Mouse (Mus musculus): ENCODE data around the gene Map3k5. TPM values are rescaled to one million over a fixed set of nuclear protein-coding genes. Genes with fewer than 3 reads are reported as not detected.
A peak's percentile ranks its signal among the peaks of the same experiment; 100 is the strongest.

Gene Map3k5
- polyA plus RNA-seq (2015; fragmentation: Nextera tagmentation; extraction: Ambion mirVana) = 1.9 and 2.1 TPM in 2 replicates

DNA sequence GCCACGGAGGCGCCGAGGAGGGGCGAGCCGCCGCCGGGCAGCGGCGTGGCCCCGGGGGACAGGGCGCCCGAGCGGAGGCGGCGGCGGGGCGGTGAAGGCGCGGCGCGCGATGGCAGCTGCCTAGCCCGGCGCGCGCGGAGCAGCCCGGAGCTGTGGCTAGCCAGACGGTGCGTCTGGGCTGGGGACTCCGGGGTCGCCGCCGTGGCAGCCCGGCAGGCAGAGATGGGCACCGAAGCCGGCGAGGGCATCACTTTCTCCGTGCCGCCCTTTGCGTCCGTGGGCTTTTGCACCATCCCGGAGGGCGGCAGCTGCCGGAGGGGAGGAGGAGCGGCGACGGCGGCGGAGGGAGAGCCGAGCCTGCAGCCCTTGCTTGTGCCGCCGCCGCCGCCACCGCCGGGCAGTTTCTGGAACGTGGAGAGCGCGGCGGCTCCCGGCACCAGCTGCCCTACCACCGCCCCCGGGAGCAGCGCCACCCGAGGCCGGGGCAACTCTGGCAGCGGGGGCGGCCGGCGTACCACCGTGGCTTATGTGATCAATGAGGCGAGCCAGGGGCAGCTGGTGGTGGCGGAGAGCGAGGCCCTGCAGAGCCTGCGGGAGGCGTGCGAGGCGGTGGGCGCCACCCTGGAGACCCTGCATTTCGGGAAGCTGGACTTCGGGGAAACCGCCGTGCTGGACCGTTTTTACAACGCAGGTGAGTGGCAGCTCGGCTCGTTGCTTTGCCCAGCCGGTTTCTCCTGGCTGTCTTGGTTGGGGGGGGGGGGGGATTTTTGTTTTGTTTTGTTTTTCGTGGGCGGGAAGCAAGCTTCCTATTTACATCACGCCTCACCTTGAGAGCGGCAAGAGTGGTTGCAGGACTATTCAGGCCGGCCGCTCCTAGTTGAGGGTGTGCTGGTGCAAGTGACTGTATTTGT lies at the start of gene Map3k5:
TSS of gene Map3k5 (plus strand) at position 89 of the 911 bp plus-strand sequence.
- Histone ChIP-seq H3K27me3 (peaks cover 7% of the 10 kb centered on the region; the same call in 1 of the 2 replicates), H3K36me3 (no peaks in the 10 kb centered on the region), H3K9ac (peak within 1 kb of the TSS; percentile 70), H3K27ac (peak within 1 kb of the TSS; percentile 89), H3K4me3 (peak within 1 kb of the TSS; percentile 84), H3K4me1 (peaks cover 17% of the 10 kb centered on the region), H3K9me3 (no peaks in the 10 kb centered on the region), H3K4me2 (peak within 1 kb of the TSS; percentile 99)
- peak; percentile 74 for ATAC-seq (ENCODE audit: borderline replicate concordance, extremely low read depth, low FRiP score, low TSS enrichment)
- WGBS = under 1% methylated on average over 71 of the region's 95 CpGs

- ATAC-seq (ENCODE audit: borderline replicate concordance, extremely low read depth, low FRiP score, low TSS enrichment) = no peak
- no peak overlapping the region for H3K4me2 ChIP-seq
- 74% methylated on average over 3 of the region's 3 CpGs for WGBS
- no peaks in the 10 kb centered on the region for H3K27me3 ChIP-seq
- no peak overlapping the region for H3K9ac ChIP-seq
- no peak overlapping the region for H3K4me3 ChIP-seq
- peaks cover 5% of the 10 kb centered on the region; the same call in 1 of the 2 replicates for H3K36me3 ChIP-seq
- no peak overlapping the region for H3K27ac ChIP-seq
- no peaks in the 10 kb centered on the region for H3K9me3 ChIP-seq
- no peaks in the 10 kb centered on the region for H3K4me1 ChIP-seq
These were observed 48.0 kb upstream of the Map3k5 start for GRCm38 (mm10) chr10:19886249-19886648.

- Histone ChIP-seq H3K36me3 (peaks cover 10% of the 10 kb centered on the region; the same call in 1 of the 2 replicates), H3K27me3 (no peaks in the 10 kb centered on the region), H3K4me2 (no peak overlapping the region), H3K9ac (no peak overlapping the region), H3K4me1 (no peaks in the 10 kb centered on the region), H3K4me3 (no peak overlapping the region), H3K27ac (no peak overlapping the region), H3K9me3 (no peaks in the 10 kb centered on the region)
- 80% methylated on average over 3 of the region's 3 CpGs for WGBS
- ATAC-seq (ENCODE audit: borderline replicate concordance, extremely low read depth, low FRiP score, low TSS enrichment) = no peak
These were observed 44.4 kb upstream of the Map3k5 start for GRCm38 (mm10) chr10:19889908-19890307.

DNA sequence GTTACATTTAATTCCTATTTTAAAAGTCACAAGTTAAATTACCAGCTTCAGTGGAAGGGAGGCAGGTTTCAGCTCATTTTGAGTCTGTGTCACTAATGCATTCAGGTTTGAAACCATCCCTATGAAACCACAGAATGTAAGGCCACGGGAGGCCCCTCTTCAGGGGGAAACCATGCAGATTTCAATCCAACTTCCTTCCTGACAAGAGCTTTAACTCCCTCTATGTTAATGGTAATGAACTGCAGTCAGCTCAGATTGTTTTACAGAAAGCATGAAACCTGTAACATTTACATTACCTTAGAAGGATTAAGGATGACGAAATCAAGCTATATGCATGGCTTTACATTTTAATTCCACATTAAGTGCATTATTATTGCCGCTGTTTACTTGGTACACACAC lies 42.6 kb upstream of the Map3k5 start:
- peaks cover 10% of the 10 kb centered on the region; the same call in 1 of the 2 replicates for H3K36me3 ChIP-seq
- H3K27ac ChIP-seq = no peak overlapping the region
- H3K4me3 ChIP-seq = no peak overlapping the region
- no peak overlapping the region for H3K4me2 ChIP-seq
- no peak overlapping the region for H3K9ac ChIP-seq
- ATAC-seq (ENCODE audit: borderline replicate concordance, extremely low read depth, low FRiP score, low TSS enrichment) = no peak
- H3K9me3 ChIP-seq = no peaks in the 10 kb centered on the region
- 71% methylated on average over 3 of the region's 3 CpGs for WGBS
- H3K4me1 ChIP-seq = no peaks in the 10 kb centered on the region
- H3K27me3 ChIP-seq = no peaks in the 10 kb centered on the region

DNA sequence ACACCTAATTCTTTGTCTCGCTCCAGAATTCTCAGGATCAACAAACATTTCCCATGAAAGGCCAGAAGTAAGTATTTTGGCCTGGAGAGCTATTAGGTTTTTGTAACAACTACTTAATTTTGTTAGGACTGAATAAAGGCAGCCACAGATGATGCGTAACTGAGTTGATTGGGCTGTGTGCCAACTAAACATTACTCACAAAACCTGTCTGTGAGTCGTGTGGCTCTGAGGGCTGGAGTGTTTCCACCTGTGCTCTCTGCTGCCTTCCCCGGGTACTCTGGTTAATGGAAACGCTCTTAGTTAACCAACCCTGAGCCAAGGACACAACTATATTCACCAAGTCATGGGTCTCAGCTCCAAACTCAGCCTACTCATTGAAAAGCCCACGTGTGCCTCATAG lies 41.1 kb upstream of the Map3k5 start:
- 45% methylated on average over 6 of the region's 6 CpGs for WGBS
- Histone ChIP-seq H3K4me1 (no peaks in the 10 kb centered on the region), H3K27ac (no peak overlapping the region), H3K27me3 (no peaks in the 10 kb centered on the region), H3K4me2 (no peak overlapping the region), H3K9me3 (no peaks in the 10 kb centered on the region), H3K9ac (no peak overlapping the region), H3K36me3 (peaks cover 10% of the 10 kb centered on the region; the same call in 1 of the 2 replicates), H3K4me3 (no peak overlapping the region)
- ATAC-seq (ENCODE audit: borderline replicate concordance, extremely low read depth, low FRiP score, low TSS enrichment) = no peak

DNA sequence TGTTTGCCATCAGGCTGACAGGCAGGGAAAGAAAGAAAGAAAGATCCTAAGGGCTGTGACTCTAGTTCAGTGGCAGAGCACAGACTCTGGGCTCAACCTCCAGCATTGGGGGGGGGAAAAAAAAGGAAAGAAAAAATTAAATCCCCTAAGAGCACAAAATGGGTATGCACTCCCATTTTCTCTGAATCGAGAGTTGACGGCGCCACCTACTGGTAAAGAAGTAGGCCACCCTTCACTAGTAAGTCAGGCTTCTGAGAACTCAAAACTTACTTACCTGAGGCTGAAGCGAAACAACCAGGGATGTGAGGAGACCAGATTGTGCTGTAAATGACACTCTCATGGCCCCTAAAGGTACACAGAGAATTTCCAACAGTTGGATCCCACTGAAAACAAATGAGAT lies 40.3 kb upstream of the Map3k5 start:
- Histone ChIP-seq H3K4me3 (no peak overlapping the region), H3K27me3 (no peaks in the 10 kb centered on the region), H3K9ac (no peak overlapping the region), H3K4me1 (no peaks in the 10 kb centered on the region), H3K36me3 (peaks cover 6% of the 10 kb centered on the region; the same call in 1 of the 2 replicates), H3K27ac (no peak overlapping the region), H3K4me2 (no peak overlapping the region), H3K9me3 (no peaks in the 10 kb centered on the region)
- ATAC-seq (ENCODE audit: borderline replicate concordance, extremely low read depth, low FRiP score, low TSS enrichment) = no peak
- 17% methylated on average over 4 of the region's 4 CpGs for WGBS

DNA sequence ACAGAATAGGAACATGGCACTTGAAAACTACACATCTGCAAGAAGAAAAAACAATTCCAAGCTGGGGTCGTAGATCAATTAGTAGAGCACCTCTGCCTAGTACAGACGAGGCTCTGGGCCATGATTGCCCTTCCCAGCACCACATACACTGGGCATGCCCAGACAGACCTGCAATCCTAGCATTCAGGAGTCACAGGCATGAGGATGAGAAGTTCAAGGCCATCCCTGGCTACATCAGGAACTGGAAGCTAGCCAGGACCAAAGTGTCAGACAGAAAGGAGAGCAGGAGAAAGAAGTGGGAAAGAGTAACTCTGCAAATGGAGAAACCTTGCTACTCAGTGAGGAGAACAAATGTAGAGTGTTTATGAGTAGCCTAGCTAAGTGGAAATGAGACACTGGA lies 34.1 kb upstream of the Map3k5 start:
- Histone ChIP-seq H3K4me1 (no peaks in the 10 kb centered on the region), H3K9me3 (no peaks in the 10 kb centered on the region), H3K9ac (no peak overlapping the region), H3K27ac (no peak overlapping the region), H3K4me3 (no peak overlapping the region), H3K36me3 (peaks cover 6% of the 10 kb centered on the region; the same call in 1 of the 2 replicates), H3K4me2 (no peak overlapping the region), H3K27me3 (no peaks in the 10 kb centered on the region)
- no peak for ATAC-seq (ENCODE audit: borderline replicate concordance, extremely low read depth, low FRiP score, low TSS enrichment)
- WGBS = 53% methylated on average over 2 of the region's 2 CpGs

DNA sequence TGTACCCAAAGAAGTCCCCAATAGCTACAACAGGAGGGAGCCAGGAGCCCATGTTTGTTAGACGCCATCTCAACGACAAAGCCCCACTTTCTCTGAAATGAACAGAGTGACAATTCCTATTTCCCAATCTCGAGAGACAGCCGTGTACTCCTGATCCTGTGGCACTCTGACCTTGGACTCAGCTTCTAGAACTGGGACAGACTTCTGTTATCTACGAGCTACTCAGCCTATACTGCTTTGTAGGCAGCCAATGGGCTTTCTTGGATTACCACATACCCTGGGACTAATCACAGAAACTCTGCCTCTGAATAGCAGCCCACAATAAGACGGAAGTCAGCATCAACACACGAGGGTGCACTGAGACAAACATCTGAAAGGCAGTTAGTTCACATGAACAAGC lies 32.3 kb upstream of the Map3k5 start:
- Histone ChIP-seq H3K9me3 (no peaks in the 10 kb centered on the region), H3K4me3 (no peak overlapping the region), H3K27ac (no peak overlapping the region), H3K9ac (no peak overlapping the region), H3K4me1 (no peaks in the 10 kb centered on the region), H3K27me3 (no peaks in the 10 kb centered on the region), H3K4me2 (no peak overlapping the region), H3K36me3 (peaks cover 6% of the 10 kb centered on the region; the same call in 1 of the 2 replicates)
- 79% methylated on average over 7 of the region's 7 CpGs for WGBS
- ATAC-seq (ENCODE audit: borderline replicate concordance, extremely low read depth, low FRiP score, low TSS enrichment) = no peak

DNA sequence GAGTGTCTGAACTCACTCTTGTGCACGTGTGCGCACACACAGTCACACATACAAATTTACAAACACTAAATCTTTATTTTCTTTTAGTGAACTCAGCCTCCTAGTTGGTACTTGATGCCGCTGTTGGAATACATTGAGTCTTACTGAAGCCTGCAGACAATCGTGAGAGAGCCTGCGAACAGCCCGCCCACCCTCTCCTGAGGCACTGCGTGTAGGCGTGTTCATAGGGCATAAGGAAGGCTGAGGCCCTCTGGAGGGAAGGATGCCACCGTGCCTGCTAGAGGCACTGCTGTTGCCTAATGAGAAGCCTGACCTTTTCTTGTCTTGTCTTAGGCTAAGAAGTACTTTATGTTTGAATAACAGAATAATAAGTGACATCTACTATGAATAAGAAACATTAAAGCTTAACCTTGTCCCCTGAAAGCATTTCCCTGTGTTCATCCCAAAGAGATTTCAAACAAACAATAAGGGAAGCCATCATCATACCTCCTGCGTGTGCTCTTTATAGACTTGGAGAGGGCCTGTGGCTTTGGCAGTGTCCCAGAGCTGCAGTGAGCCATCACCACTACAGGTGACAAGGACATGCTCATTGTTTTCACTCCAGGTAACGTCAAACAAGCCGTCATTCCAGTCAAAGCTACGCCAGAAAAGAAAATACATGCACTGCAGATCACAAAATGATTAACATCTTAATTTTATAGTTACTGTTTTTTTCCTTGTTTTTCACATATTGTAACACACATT lies 30.0 kb upstream of the Map3k5 start:
- Histone ChIP-seq H3K4me3 (no peak overlapping the region), H3K27me3 (no peaks in the 10 kb centered on the region), H3K9me3 (no peaks in the 10 kb centered on the region), H3K36me3 (peaks cover 6% of the 10 kb centered on the region; the same call in 1 of the 2 replicates), H3K4me2 (no peak overlapping the region), H3K9ac (no peak overlapping the region), H3K27ac (no peak overlapping the region), H3K4me1 (no peaks in the 10 kb centered on the region)
- WGBS = 78% methylated on average over 13 of the region's 13 CpGs
- no peak for ATAC-seq (ENCODE audit: borderline replicate concordance, extremely low read depth, low FRiP score, low TSS enrichment)

DNA sequence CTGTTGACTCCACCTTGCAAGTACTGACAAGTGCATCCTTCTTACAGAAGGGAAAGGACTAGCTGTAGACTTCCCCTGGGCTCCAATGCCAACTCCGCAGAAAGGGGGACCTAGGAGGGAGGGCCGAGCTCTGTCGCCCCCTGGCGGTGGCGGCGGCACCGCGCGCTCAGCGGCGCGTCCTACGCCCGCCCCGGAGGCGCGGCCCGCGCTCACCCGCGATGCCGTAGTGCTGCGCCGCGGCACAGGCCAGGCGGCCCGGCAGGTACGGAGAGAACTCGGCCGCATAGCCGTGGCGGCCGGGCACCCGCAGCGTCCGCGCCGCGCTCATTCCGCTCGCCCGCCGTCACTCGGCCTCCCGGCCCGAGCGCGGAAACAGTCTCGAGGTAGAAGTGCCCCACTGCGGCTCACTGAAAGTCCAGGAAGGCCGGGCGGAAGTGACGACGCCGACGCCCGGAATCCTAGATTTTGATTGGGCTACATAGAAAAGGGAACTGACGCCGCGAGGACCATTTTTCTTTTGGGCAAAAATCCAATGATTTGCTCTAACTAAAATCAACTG lies 26.9 kb upstream of the Map3k5 start, which contains the start of gene Pex7:
TSS of gene Pex7 (minus strand) at position 444 of the 559 bp plus-strand sequence.
- H3K4me2 ChIP-seq = peak within 1 kb of the TSS; percentile 33
- H3K27me3 ChIP-seq = no peaks in the 10 kb centered on the region
- no peaks in the 10 kb centered on the region for H3K9me3 ChIP-seq
- under 1% methylated on average over 60 of the region's 60 CpGs for WGBS
- H3K4me1 ChIP-seq = no peaks in the 10 kb centered on the region
- H3K27ac ChIP-seq = peak within 1 kb of the TSS; percentile 98
- H3K9ac ChIP-seq = peak within 1 kb of the TSS; percentile 90
- no peaks in the 10 kb centered on the region for H3K36me3 ChIP-seq
- peak within 1 kb of the TSS; percentile 85 for H3K4me3 ChIP-seq
- peak; percentile 98 for ATAC-seq (ENCODE audit: borderline replicate concordance, extremely low read depth, low FRiP score, low TSS enrichment)

DNA sequence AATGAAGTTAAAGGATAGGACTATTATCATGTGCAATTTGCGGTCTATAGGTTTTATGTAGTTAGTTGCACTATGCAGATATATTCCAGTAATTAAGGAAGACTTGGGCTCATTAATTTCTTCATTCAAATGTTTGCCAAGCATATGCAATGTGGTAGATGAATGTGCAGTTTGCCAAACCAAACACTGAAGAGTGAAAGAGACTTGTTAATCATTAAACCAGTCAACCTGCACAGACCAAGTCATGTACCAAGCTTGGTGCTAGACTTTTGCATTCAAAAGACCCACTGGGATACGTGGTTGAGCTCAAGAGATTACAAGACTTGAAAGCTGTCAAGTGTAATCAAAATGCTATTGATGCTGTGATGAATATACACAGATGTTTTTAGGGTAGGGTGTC lies 26.2 kb upstream of the Map3k5 start:
- no peak for ATAC-seq (ENCODE audit: borderline replicate concordance, extremely low read depth, low FRiP score, low TSS enrichment)
- H3K9ac ChIP-seq = no peak overlapping the region
- H3K4me3 ChIP-seq = peak overlapping the region; percentile 85; the same call in 1 of the 2 replicates
- H3K4me1 ChIP-seq = no peaks in the 10 kb centered on the region
- no peaks in the 10 kb centered on the region for H3K36me3 ChIP-seq
- no peak overlapping the region for H3K27ac ChIP-seq
- 60% methylated on average over 2 of the region's 2 CpGs for WGBS
- H3K9me3 ChIP-seq = no peaks in the 10 kb centered on the region
- peak overlapping the region; percentile 33; the same call in 1 of the 2 replicates for H3K4me2 ChIP-seq
- no peaks in the 10 kb centered on the region for H3K27me3 ChIP-seq

Measured in lung, embryonic 15.5 days (tissue).